Mouse (Mus musculus) midbrain, postnatal 0 days (tissue): ENCODE results near the gene Arid1a. TPM values are rescaled to one million over a fixed set of nuclear protein-coding genes. Genes with fewer than 3 reads are reported as not detected.
A peak's percentile ranks its signal among the peaks of the same experiment; 100 is the strongest.

Experiments used
- ATAC-seq: fragments of 200-750 bp; cut with Nextera tagmentation; 2 replicates; pipeline ENCODE4 v1.8.0; 2017; ENCODE audit warnings: moderate number of reproducible peaks, mild to moderate bottlenecking, moderate TSS enrichment, moderate library complexity; ENCODE audit not compliant: low FRiP score
- DNase-seq: peaks from one replicate; pipeline ENCODE4 v3.0.0-alpha.2; 2015; ENCODE audit warnings: low spot score
- H3K27ac ChIP-seq: fragments of 300-500 bp; sonication (generic); 2 replicates; pipeline ENCODE4 v1.5.1; 2014; ENCODE audit warnings: low read depth, mild to moderate bottlenecking, low read length, mixed read lengths
- H3K27me3 ChIP-seq: fragments of 300-500 bp; sonication (generic); 2 replicates; pipeline ENCODE4 v1.6.1; 2014; ENCODE audit warnings: low read length, control low read depth, mixed read lengths; ENCODE audit not compliant: insufficient read depth
- H3K36me3 ChIP-seq: fragments of 300-500 bp; sonication (generic); 2 replicates; pipeline ENCODE4 v1.6.1; 2014; ENCODE audit warnings: low read length, control low read depth, mixed read lengths; ENCODE audit not compliant: insufficient read depth
- H3K4me1 ChIP-seq: fragments of 300-500 bp; sonication (generic); 2 replicates; pipeline ENCODE4 v1.6.1; 2014; ENCODE audit warnings: mild to moderate bottlenecking, control low read depth, antibody characterized with exemption, low read length, mixed read lengths; ENCODE audit not compliant: insufficient read depth
- H3K4me2 ChIP-seq: fragments of 300-500 bp; sonication (generic); 2 replicates; pipeline ENCODE4 v1.6.1; 2014; ENCODE audit warnings: low read depth, mild to moderate bottlenecking, low read length, mixed read lengths; ENCODE audit not compliant: poor library complexity, severe bottlenecking
- H3K4me3 ChIP-seq: fragments of 300-500 bp; sonication (generic); 2 replicates; pipeline ENCODE4 v1.5.1; 2014; ENCODE audit warnings: low read depth, mild to moderate bottlenecking, low read length, moderate library complexity
- H3K9ac ChIP-seq: fragments of 300-500 bp; sonication (generic); replicated peaks from 2 replicates; pipeline ENCODE4 v1.6.1; 2014; ENCODE audit warnings: mild to moderate bottlenecking, low read length, moderate library complexity, mixed read lengths; ENCODE audit not compliant: poor library complexity, severe bottlenecking
- H3K9me3 ChIP-seq: fragments of 300-500 bp; sonication (generic); 2 replicates; pipeline ENCODE4 v1.6.1; 2016; ENCODE audit warnings: low read length, control low read depth
- CTCF ChIP-seq: IDR thresholded peaks from 2 replicates; pipeline ENCODE4 v1.5.1; 2016; ENCODE audit warnings: antibody characterized with exemption, mild to moderate bottlenecking
- WGBS: fragments of 180-500 bp; shearing (Covaris S2); extraction: QIAGEN DNeasy Blood & Tissue Kit; methylation state at CpG from one replicate; pipeline ENCODE4 v1.1.7; 2014; 5-methylcytosine and 5-hydroxymethylcytosine counted together
- polyA plus RNA-seq: library from polyadenylated mRNA; unstranded; fragments of >200 nt; fragmentation: Nextera tagmentation; extraction: Ambion mirVana; gene quantifications from 2 replicates; pipeline ENCODE4 v1.2.1, GENCODE M21; 2015
- total RNA-seq: library from RNA; depleted of rRNA; stranded (reverse); fragments of >200 nt; gene quantifications from 2 replicates; pipeline ENCODE4 v1.2.3, GENCODE M21; 2014

Arid1a gene
- total and polyA plus RNA-seq, 2 experiments from 2014 or later, result 19.5 to 66.2 TPM

DNA sequence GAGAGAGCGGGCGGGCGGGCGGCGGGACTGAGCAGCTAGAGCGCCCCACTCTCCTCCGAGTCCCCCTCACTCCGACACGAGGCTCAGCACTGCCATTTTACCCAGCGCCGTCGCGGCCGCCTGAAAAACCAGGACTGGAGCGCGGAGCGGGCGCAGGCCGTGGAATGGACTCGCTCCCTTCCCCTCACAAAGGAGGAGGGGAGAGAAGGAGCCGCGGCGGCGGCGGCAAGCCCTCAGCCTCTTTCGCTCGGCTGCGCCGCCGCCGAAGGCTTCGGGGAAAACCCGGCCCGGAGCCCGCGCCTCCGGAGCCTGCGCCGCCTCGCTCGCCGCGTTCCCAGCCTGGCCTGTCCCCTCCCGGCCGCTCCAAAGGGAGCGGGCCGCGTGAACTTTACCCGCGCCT is 2.3 kb downstream of the Arid1a start:
- Histone ChIP-seq H3K27me3 (no peaks in the 10 kb centered on the region), H3K36me3 (no peaks in the 10 kb centered on the region), H3K4me2 (peak overlapping the region; percentile 92), H3K9me3 (no peaks in the 10 kb centered on the region), H3K9ac (peak overlapping the region; percentile 100), H3K4me3 (peak overlapping the region; percentile 100), H3K4me1 (peaks cover 16% of the 10 kb centered on the region), H3K27ac (peak overlapping the region; percentile 98)
- peak; percentile 97 for DNase-seq
- peak; percentile 81 for ATAC-seq
- 0% methylated on average over 41 of the region's 50 CpGs for WGBS
- peak; percentile 4; the same call in 1 of the 2 replicates for TF ChIP-seq CTCF

- Histone ChIP-seq H3K4me2 (peak overlapping the region; percentile 92), H3K9ac (peak overlapping the region; percentile 100), H3K4me3 (peak overlapping the region; percentile 100), H3K36me3 (no peaks in the 10 kb centered on the region), H3K27me3 (no peaks in the 10 kb centered on the region), H3K9me3 (no peaks in the 10 kb centered on the region), H3K4me1 (peaks cover 16% of the 10 kb centered on the region), H3K27ac (peak overlapping the region; percentile 98)
- peak; percentile 81 for DNase-seq
- no peak for TF ChIP-seq CTCF
- WGBS, result 0% methylated on average over 15 of the region's 99 CpGs
- peak; percentile 39 for ATAC-seq
These were observed 3.0 kb downstream of the Arid1a start for GRCm38 (mm10) chr4:133753375-133754190.

DNA sequence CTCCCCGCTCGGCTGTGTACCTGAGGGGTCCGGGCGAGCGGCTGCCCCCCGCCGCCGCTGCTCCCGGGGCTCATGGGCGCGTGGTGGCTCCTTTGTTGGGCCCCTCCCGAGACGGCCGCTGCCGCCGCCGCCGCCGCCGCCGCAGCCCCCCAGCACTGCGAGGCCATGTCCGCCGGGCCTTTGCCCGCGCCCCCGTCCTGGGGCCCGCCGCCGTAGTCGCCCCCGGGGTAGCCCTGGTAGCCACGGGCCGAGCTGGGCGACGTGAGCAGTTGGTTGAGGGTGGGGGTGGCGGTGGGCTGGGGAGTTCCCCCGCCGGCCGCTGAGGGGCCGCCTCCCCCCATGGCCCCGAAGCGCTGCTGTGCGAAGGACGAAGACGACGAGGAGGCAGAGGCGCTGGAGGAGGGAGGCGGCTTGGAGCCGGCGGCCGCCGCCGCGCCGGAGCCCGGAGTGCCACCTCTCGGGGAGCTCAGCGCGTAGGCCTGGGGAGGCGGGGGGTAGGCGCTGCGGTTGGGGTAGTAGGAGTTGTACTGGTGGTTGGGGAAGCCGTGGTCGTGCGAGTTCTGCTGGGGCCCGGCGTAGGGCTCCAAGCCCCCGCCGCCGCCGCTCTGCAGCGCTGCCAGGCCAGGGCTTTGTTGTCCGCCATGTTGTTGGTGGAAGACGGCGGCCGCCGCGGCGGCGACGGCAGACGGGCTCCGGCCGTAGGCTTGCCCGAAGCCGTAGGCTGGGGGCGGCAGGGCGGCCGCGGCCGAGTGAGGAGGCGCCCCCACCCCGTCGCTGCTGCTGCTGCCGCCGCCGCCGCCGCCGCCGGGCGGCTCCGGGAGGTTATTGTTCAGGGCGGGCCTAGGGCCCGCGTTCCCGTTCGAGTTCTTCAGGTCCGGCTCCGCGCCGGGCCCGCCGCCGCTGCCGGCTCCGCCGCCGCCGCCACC is 3.9 kb downstream of the Arid1a start:
- H3K36me3 ChIP-seq, result no peaks in the 10 kb centered on the region
- peak overlapping the region; percentile 92 for H3K4me2 ChIP-seq
- 1% methylated on average over 48 of the region's 121 CpGs for WGBS
- H3K4me3 ChIP-seq, result peak overlapping the region; percentile 100
- DNase-seq (peak; percentile 33), ATAC-seq (no peak)
- no peaks in the 10 kb centered on the region for H3K9me3 ChIP-seq
- no peaks in the 10 kb centered on the region for H3K27me3 ChIP-seq
- no peak for TF ChIP-seq CTCF
- H3K4me1 ChIP-seq, result peaks cover 24% of the 10 kb centered on the region
- H3K27ac ChIP-seq, result peak overlapping the region; percentile 98
- peak overlapping the region; percentile 100 for H3K9ac ChIP-seq

GRCm38 (mm10) chr4:133751521-133752448 is 4.8 kb downstream of the Arid1a start:
- WGBS, result under 1% methylated on average over 28 of the region's 31 CpGs
- ATAC-seq (no peak), DNase-seq (peak; percentile 91)
- peak overlapping the region; percentile 100 for H3K9ac ChIP-seq
- H3K27ac ChIP-seq, result peak overlapping the region; percentile 98
- peak overlapping the region; percentile 100 for H3K4me3 ChIP-seq
- H3K4me1 ChIP-seq, result peaks cover 25% of the 10 kb centered on the region
- no peak for TF ChIP-seq CTCF
- H3K9me3 ChIP-seq, result no peaks in the 10 kb centered on the region
- H3K4me2 ChIP-seq, result peak overlapping the region; percentile 92
- no peaks in the 10 kb centered on the region for H3K36me3 ChIP-seq
- H3K27me3 ChIP-seq, result no peaks in the 10 kb centered on the region

- peaks cover 22% of the 10 kb centered on the region for H3K4me1 ChIP-seq
- DNase-seq (no peak), ATAC-seq (no peak)
- no peaks in the 10 kb centered on the region for H3K9me3 ChIP-seq
- TF ChIP-seq CTCF, result no peak
- peak overlapping the region; percentile 92 for H3K4me2 ChIP-seq
- WGBS, result 25% methylated on average over 7 of the region's 7 CpGs
- H3K4me3 ChIP-seq, result peak overlapping the region; percentile 100
- H3K36me3 ChIP-seq, result no peaks in the 10 kb centered on the region
- no peak overlapping the region for H3K27ac ChIP-seq
- H3K9ac ChIP-seq, result peak overlapping the region; percentile 100
- no peaks in the 10 kb centered on the region for H3K27me3 ChIP-seq
These were observed 6.3 kb downstream of the Arid1a start for GRCm38 (mm10) chr4:133750184-133750775.
